Mouse (Mus musculus) heart, embryonic 11.5 days (tissue): ENCODE data around the gene Akap9. TPM values are rescaled to one million over a fixed set of nuclear protein-coding genes. Genes with fewer than 3 reads are reported as not detected.
"Not testable (repeated sequence)": the region's sequence is repeated elsewhere in the genome, so short reads cannot be mapped to it uniquely, and the experiment has no call there.

ENCODE experiments used
- ATAC-seq: fragments of 200-750 bp; cut with Nextera tagmentation; replicated peaks from 2 replicates; pipeline ENCODE4 v1.8.0; 2017; ENCODE audit warnings: moderate library complexity; ENCODE audit not compliant: insufficient number of reproducible peaks, low FRiP score, low TSS enrichment
- H3K27ac ChIP-seq: fragments of 300-500 bp; sonication (generic); 2 replicates; pipeline ENCODE4 v1.5.1; 2014; ENCODE audit warnings: mild to moderate bottlenecking, low read depth, low read length
- H3K27me3 ChIP-seq: fragments of 300-500 bp; sonication (generic); 2 replicates; pipeline ENCODE4 v1.6.1; 2014; ENCODE audit warnings: mild to moderate bottlenecking, low read length, mixed read lengths; ENCODE audit not compliant: control insufficient read depth, insufficient read depth
- H3K36me3 ChIP-seq: fragments of 300-500 bp; sonication (generic); 2 replicates; pipeline ENCODE4 v1.6.1; 2014; ENCODE audit warnings: mild to moderate bottlenecking, low read length, moderate library complexity, mixed read lengths; ENCODE audit not compliant: control insufficient read depth, insufficient read depth
- H3K4me1 ChIP-seq: fragments of 300-500 bp; sonication (generic); 2 replicates; pipeline ENCODE4 v1.6.1; 2014; ENCODE audit warnings: low read length; ENCODE audit not compliant: control insufficient read depth, insufficient read depth
- H3K4me2 ChIP-seq: fragments of 300-500 bp; sonication (generic); 2 replicates; pipeline ENCODE4 v1.6.1; 2014; ENCODE audit warnings: mild to moderate bottlenecking, moderate library complexity
- H3K4me3 ChIP-seq: fragments of 300-500 bp; sonication (generic); 2 replicates; pipeline ENCODE4 v1.5.1; 2014; ENCODE audit warnings: low read depth, low read length
- H3K9ac ChIP-seq: fragments of 300-500 bp; sonication (generic); 2 replicates; pipeline ENCODE4 v1.6.1; 2014; ENCODE audit warnings: mild to moderate bottlenecking, low read depth, low read length, moderate library complexity
- H3K9me3 ChIP-seq: fragments of 300-500 bp; sonication (generic); replicated peaks from 2 replicates; pipeline ENCODE4 v1.6.1; 2016; ENCODE audit warnings: low read length; ENCODE audit not compliant: control insufficient read depth
- WGBS: fragments of 180-500 bp; shearing (Covaris S2); extraction: QIAGEN DNeasy Blood & Tissue Kit; methylation state at CpG from one replicate; pipeline ENCODE4 v1.1.7; 2014; ENCODE audit not compliant: insufficient replicate concordance; 5-methylcytosine and 5-hydroxymethylcytosine counted together
- polyA plus RNA-seq: library from polyadenylated mRNA; unstranded; fragments of >200 nt; fragmentation: Nextera tagmentation; extraction: Ambion mirVana; gene quantifications from 2 replicates; pipeline ENCODE4 v1.2.1, GENCODE M21; 2014

The Akap9 gene
- 85.8 and 99.1 TPM in 2 replicates for polyA plus RNA-seq

DNA sequence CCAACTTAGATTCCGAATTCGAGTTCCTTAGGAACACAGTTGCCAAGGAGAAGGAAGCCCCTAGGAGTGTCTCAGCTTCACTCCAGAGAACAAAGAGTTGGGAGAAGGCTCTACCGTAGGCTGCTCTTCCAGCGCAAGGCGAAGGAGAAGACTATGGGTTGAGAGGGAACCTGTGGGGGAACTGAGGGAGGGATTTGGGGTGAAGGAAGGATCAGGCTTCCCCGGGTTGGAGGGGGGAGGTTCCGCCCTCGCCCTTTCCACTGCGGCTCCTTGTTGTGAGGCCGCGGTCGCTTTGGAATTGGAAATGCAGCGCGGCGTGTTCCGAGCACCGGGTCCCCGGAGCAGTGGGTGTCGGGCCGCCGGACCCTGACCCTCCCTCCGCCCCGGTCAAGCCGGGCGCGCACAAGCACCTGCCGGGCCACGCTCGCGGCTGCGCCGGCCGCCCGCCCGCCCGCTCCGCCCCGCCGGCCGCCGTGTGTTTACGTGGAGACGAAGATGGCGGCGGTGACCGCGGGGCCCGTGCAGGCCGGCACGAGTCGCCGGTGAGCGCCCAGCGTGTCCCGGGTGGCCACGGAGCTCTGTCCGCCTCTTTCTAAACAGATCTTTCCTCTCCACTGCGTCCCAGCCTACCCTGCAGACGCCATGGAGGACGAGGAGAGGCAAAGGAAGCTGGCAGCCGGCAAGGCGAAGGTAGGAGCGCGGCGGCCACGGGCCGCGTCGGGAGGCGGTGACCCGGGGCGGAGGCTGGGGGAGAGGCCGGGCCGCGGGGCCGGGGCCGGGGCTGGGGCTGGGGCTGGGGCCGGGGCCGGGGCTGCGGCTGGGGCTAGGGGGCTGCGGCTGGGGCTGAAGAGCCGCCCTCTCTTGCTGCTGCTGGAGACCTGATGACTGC lies at the start of gene Akap9:
TSS of gene Akap9 (plus strand) at position 254 of the 889 bp plus-strand sequence.
- H3K36me3 ChIP-seq = no peaks in the 10 kb centered on the region
- ATAC-seq = peak; percentile 88
- peak within 1 kb of the TSS; percentile 90 for H3K27ac ChIP-seq
- peak within 1 kb of the TSS; percentile 85 for H3K4me2 ChIP-seq
- peaks cover 10% of the 10 kb centered on the region for H3K4me1 ChIP-seq
- H3K9me3 ChIP-seq = no peaks in the 10 kb centered on the region
- H3K9ac ChIP-seq = peak within 1 kb of the TSS; percentile 99
- no peaks in the 10 kb centered on the region for H3K27me3 ChIP-seq
- peak within 1 kb of the TSS; percentile 94 for H3K4me3 ChIP-seq
- WGBS = under 1% methylated on average over 54 of the region's 82 CpGs

DNA sequence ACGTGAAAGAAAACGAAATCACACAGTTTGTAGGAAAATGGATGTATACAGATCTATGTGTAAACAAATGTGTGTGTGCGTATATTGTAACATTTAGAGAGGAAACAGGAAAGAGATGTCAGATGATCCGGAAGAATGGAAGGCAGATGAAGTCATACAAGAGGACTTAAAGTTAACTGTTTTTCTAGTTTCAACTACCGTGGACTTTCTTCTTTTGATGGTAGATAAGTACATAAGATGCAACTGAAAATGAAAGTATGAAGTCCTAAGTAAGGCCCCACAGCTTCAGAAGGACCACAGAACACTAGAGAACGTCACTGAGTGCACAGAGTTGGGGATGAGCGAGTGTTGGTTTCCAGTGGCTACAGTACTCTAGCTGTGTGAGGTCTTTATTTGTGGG lies 41.0 kb upstream of the Akap9 start:
- not testable (repeated sequence) for H3K9me3 ChIP-seq, H3K27ac ChIP-seq, H3K27me3 ChIP-seq, H3K4me3 ChIP-seq, H3K4me1 ChIP-seq, ATAC-seq, H3K4me2 ChIP-seq, H3K36me3 ChIP-seq, H3K9ac ChIP-seq
- WGBS = 79% methylated on average over 7 of the region's 7 CpGs

DNA sequence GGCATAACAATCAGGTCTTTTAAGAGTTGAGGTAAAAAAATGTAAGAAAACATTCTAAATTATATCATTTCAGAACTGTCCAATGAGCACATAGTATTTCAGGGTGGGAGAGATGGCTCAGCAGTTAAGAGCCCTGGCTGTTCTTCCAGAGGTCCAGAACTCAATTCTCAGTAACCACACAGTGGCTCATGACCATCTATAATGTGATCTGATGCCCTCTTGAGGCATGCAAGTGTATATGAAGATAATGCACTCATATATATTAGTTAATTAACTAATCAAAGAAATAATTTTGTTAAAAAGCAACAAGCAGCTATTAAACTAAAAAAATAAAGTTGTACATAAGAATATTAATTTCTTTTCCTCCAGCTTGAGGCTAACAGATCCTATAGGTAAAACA lies 38.7 kb upstream of the Akap9 start:
- no peak overlapping the region for H3K4me2 ChIP-seq
- no peak overlapping the region for H3K9ac ChIP-seq
- H3K4me1 ChIP-seq = no peaks in the 10 kb centered on the region
- H3K4me3 ChIP-seq = no peak overlapping the region
- no peak overlapping the region for H3K27ac ChIP-seq
- ATAC-seq = no peak
- H3K9me3 ChIP-seq = no peaks in the 10 kb centered on the region
- no peaks in the 10 kb centered on the region for H3K27me3 ChIP-seq
- no peaks in the 10 kb centered on the region for H3K36me3 ChIP-seq

DNA sequence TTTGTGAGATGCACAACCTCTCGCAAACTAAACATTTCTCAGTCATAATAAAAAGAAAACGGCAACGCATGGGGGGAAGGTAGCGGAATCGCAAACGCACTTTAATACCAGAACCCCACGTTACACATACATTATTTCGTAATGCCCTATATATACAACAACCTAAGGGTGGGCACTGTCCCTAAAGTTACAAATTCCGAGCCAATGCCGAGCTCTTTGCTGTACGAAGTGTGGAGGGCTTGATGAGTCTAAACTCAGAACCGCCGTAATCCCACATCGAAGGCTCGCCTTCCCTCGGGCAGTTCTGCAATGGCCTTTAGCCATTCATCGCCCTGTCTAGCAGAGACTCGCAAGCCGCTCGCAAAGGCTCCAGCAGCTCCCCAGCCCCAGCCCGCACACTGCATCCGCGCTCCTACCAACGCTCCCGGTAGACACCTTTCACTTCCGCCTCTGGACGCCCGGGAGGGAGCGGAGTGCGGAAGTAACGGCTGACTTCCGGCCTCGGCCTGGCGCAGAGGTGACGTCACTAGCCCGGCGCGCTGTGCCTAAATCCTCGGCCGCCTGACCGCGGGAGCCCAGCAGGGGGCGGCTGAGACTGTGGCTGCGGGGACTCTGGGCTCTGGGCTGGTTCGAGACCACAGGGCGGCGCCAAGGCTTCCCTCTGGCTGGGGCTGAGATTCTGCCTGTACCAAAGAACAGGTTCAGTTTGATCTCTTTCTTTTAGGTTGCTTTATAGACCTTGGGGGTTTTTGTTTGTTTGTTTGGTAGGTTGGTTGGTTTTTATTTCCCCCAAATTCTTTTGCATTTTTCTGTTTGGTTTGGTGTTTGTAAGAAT lies 34.2 kb upstream of the Akap9 start, which contains the start of gene Mterf1a:
TSS of gene Mterf1a (minus strand) at position 475 of the 835 bp plus-strand sequence.
- not testable (repeated sequence) for H3K27me3 ChIP-seq, H3K27ac ChIP-seq, H3K4me1 ChIP-seq, H3K36me3 ChIP-seq, H3K9me3 ChIP-seq
- Histone ChIP-seq H3K9ac (peak within 1 kb of the TSS; percentile 65), H3K4me3 (peak within 1 kb of the TSS; percentile 38), H3K4me2 (peak within 1 kb of the TSS; percentile 62)
- peak; percentile 100 for ATAC-seq
- WGBS = 1% methylated on average over 7 of the region's 47 CpGs

DNA sequence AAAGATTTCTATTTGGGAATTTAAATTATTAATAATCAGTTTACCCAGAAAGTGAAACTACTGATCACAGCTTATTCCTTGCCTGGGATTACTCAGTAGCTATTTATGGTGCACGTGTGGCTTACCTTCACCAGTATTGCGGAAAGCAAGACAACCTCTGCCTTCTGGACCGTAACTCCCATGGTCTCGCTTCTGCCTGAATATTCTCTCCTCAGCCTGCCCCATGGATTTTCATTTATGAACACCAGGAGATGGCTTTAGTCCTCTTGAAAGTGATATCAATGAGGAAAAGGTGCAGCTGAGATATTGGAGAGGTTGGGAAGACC lies 33.6 kb upstream of the Akap9 start:
- not testable (repeated sequence) for H3K9ac ChIP-seq, H3K27me3 ChIP-seq, ATAC-seq, H3K36me3 ChIP-seq, H3K4me1 ChIP-seq, H3K9me3 ChIP-seq, H3K27ac ChIP-seq, H3K4me3 ChIP-seq, H3K4me2 ChIP-seq
- 98% methylated on average over 4 of the region's 4 CpGs for WGBS

DNA sequence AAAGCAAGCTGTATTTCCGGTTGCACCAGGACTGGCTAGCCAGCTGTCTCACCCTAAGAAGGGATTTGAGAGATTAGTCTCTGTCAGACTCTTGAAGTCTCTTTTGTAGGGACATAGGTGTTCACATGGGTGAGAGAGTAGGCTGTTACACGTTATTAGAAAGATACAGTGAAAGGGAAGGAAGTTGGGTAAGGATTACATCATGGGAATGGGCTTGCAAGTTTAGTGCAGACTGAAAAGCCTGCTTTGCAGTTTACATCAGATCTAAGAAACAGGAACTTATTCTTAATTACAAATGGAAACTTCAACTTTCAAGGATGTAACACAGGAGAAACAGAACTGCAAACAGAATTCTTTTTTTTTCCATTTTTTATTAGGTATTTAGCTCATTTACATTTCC lies 22.4 kb upstream of the Akap9 start:
- H3K4me1 ChIP-seq = no peaks in the 10 kb centered on the region
- whole genome bisulfite sequencing = 56% methylated on average over 2 of the region's 2 CpGs
- H3K9ac ChIP-seq = no peak overlapping the region
- no peak overlapping the region for H3K27ac ChIP-seq
- no peak for ATAC-seq
- H3K4me2 ChIP-seq = no peak overlapping the region
- no peak overlapping the region for H3K4me3 ChIP-seq
- no peaks in the 10 kb centered on the region for H3K36me3 ChIP-seq
- H3K27me3 ChIP-seq = no peaks in the 10 kb centered on the region
- H3K9me3 ChIP-seq = no peaks in the 10 kb centered on the region

DNA sequence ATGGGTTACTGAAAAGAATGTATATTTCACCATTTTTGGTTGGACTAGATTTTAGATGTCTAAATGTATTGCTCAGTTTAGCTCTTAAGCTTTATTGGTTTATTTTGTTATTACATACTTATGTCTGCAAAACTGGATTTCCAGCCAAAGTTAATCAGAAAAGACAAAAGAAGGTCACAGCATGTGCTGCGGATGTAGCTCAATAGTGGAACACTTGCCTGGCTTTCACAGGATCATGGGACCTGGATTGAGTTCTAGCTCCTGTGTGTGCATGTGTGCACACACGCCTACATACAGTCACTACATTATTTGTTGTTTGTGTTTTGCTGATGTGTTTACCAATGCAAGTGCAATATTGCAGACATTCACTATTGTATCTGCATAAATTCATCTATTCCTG lies 5.5 kb upstream of the Akap9 start:
- H3K4me2 ChIP-seq = no peak overlapping the region

DNA sequence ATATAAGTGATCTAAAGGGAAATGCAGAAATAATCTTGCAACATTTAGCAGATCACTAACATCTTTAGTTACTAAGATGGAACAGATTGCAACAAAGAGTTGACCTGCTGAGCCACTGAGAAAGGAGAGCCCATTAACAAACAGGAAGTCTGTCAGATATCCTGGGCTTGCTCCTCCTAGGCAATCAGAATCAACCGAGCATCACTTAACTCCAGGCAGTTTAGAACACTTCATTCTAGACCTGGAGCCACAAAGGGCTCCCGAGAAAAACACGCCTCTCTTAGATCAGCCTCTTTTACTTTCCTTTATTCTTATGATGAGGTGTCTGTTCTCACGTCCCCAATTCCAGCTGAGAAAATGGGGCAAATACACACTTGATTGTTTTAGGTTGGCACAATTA lies 1.2 kb upstream of the Akap9 start:
- peaks cover 10% of the 10 kb centered on the region for H3K4me1 ChIP-seq
- H3K27ac ChIP-seq = no peak overlapping the region
- no peaks in the 10 kb centered on the region for H3K27me3 ChIP-seq
- H3K4me2 ChIP-seq = no peak overlapping the region
- ATAC-seq = no peak
- 51% methylated on average over 4 of the region's 4 CpGs for WGBS
- no peak overlapping the region for H3K9ac ChIP-seq
- no peaks in the 10 kb centered on the region for H3K36me3 ChIP-seq
- H3K4me3 ChIP-seq = no peak overlapping the region
- no peaks in the 10 kb centered on the region for H3K9me3 ChIP-seq

More for the DNA sequence above, 5.5 kb upstream of the Akap9 start:
- no peaks in the 10 kb centered on the region for H3K9me3 ChIP-seq
- H3K4me1 ChIP-seq = no peaks in the 10 kb centered on the region
- H3K4me3 ChIP-seq = no peak overlapping the region
- no peaks in the 10 kb centered on the region for H3K27me3 ChIP-seq
- no peaks in the 10 kb centered on the region for H3K36me3 ChIP-seq
- no peak overlapping the region for H3K9ac ChIP-seq
- H3K27ac ChIP-seq = no peak overlapping the region
- WGBS = 80% methylated on average over 2 of the region's 2 CpGs
- ATAC-seq = no peak
